Mouse (Mus musculus): Measurements from ENCODE around the gene Pop7. TPM values are rescaled to one million over a fixed set of nuclear protein-coding genes. Genes with fewer than 3 reads are reported as not detected.

Gene Pop7
- polyA plus RNA-seq, 1 experiment from 2014 or later: 74.7 TPM

- H3K4me3 ChIP-seq (replicated peaks; ENCODE audit: low read length): peak overlapping the region; percentile 10; the same call in 1 of the 2 replicates
- H3K9me3 ChIP-seq (ENCODE audit: control insufficient read depth, low read length): no peaks in the 10 kb centered on the region
- H3K4me2 ChIP-seq (ENCODE audit: low read length): peak overlapping the region; percentile 43
- H3K27me3 ChIP-seq (replicated peaks; ENCODE audit: control insufficient read depth, insufficient read depth, low read length): peaks cover 11% of the 10 kb centered on the region
- peaks cover 9% of the 10 kb centered on the region for H3K4me1 ChIP-seq (replicated peaks; ENCODE audit: control insufficient read depth, insufficient read depth, low read length)
- H3K36me3 ChIP-seq (ENCODE audit: control insufficient read depth, insufficient read depth): no peaks in the 10 kb centered on the region
- 6% methylated on average over 30 of the region's 30 CpGs for WGBS
- no peak overlapping the region; the same call in 1 of the 2 replicates for H3K9ac ChIP-seq (replicated peaks; ENCODE audit: low read depth, low read length)
- H3K27ac ChIP-seq (ENCODE audit: low read length): no peak overlapping the region
- ATAC-seq: no peak
Measured at GRCm38 (mm10) chr5:137485071-137485850, 17.1 kb downstream of the Pop7 start.

- ATAC-seq: no peak
- Histone ChIP-seq H3K9me3 (ENCODE audit: control insufficient read depth, low read length) (no peaks in the 10 kb centered on the region), H3K27me3 (replicated peaks; ENCODE audit: control insufficient read depth, insufficient read depth, low read length) (peaks cover 11% of the 10 kb centered on the region), H3K4me3 (replicated peaks; ENCODE audit: low read length) (no peak overlapping the region), H3K36me3 (ENCODE audit: control insufficient read depth, insufficient read depth) (no peaks in the 10 kb centered on the region), H3K4me1 (replicated peaks; ENCODE audit: control insufficient read depth, insufficient read depth, low read length) (peaks cover 9% of the 10 kb centered on the region), H3K27ac (ENCODE audit: low read length) (no peak overlapping the region), H3K4me2 (ENCODE audit: low read length) (no peak overlapping the region), H3K9ac (replicated peaks; ENCODE audit: low read depth, low read length) (no peak overlapping the region)
- 13% methylated on average over 8 of the region's 8 CpGs for WGBS
Measured at GRCm38 (mm10) chr5:137481897-137482296, 20.4 kb downstream of the Pop7 start.

- no peak overlapping the region for H3K27ac ChIP-seq (ENCODE audit: low read length)
- no peak overlapping the region for H3K4me2 ChIP-seq (ENCODE audit: low read length)
- H3K9me3 ChIP-seq (ENCODE audit: control insufficient read depth, low read length): no peaks in the 10 kb centered on the region
- H3K4me3 ChIP-seq (replicated peaks; ENCODE audit: low read length): no peak overlapping the region
- H3K9ac ChIP-seq (replicated peaks; ENCODE audit: low read depth, low read length): no peak overlapping the region
- H3K36me3 ChIP-seq (ENCODE audit: control insufficient read depth, insufficient read depth): no peaks in the 10 kb centered on the region
- ATAC-seq: no peak
- H3K27me3 ChIP-seq (replicated peaks; ENCODE audit: control insufficient read depth, insufficient read depth, low read length): peaks cover 11% of the 10 kb centered on the region
- H3K4me1 ChIP-seq (replicated peaks; ENCODE audit: control insufficient read depth, insufficient read depth, low read length): peaks cover 9% of the 10 kb centered on the region
Measured at GRCm38 (mm10) chr5:137481138-137481537, 21.2 kb downstream of the Pop7 start.

- H3K4me3 ChIP-seq (replicated peaks; ENCODE audit: low read length): no peak within 1 kb of the TSS
- no peak for ATAC-seq
- H3K4me1 ChIP-seq (replicated peaks; ENCODE audit: control insufficient read depth, insufficient read depth, low read length): peaks cover 2% of the 10 kb centered on the region; the same call in 1 of the 2 replicates
- H3K27me3 ChIP-seq (replicated peaks; ENCODE audit: control insufficient read depth, insufficient read depth, low read length): no peaks in the 10 kb centered on the region
- no peaks in the 10 kb centered on the region for H3K9me3 ChIP-seq (ENCODE audit: control insufficient read depth, low read length)
- H3K36me3 ChIP-seq (ENCODE audit: control insufficient read depth, insufficient read depth): no peaks in the 10 kb centered on the region
- no peak within 1 kb of the TSS for H3K4me2 ChIP-seq (ENCODE audit: low read length)
- 85% methylated on average over 5 of the region's 5 CpGs for WGBS
- no peak within 1 kb of the TSS for H3K27ac ChIP-seq (ENCODE audit: low read length)
- H3K9ac ChIP-seq (replicated peaks; ENCODE audit: low read depth, low read length): no peak within 1 kb of the TSS
Measured at GRCm38 (mm10) chr5:137476964-137477363, 25.4 kb downstream of the Pop7 start, which contains the start of gene Zan. Zan (minus strand) TSS chr5:137477064.

GRCm38 (mm10) chr5:137474351-137474750 lies 28.0 kb downstream of the Pop7 start:
- Histone ChIP-seq H3K27me3 (replicated peaks; ENCODE audit: control insufficient read depth, insufficient read depth, low read length) (no peaks in the 10 kb centered on the region), H3K4me3 (replicated peaks; ENCODE audit: low read length) (no peak overlapping the region), H3K9ac (replicated peaks; ENCODE audit: low read depth, low read length) (no peak overlapping the region), H3K36me3 (ENCODE audit: control insufficient read depth, insufficient read depth) (no peaks in the 10 kb centered on the region), H3K4me1 (replicated peaks; ENCODE audit: control insufficient read depth, insufficient read depth, low read length) (no peaks in the 10 kb centered on the region), H3K4me2 (ENCODE audit: low read length) (no peak overlapping the region), H3K9me3 (ENCODE audit: control insufficient read depth, low read length) (no peaks in the 10 kb centered on the region), H3K27ac (ENCODE audit: low read length) (no peak overlapping the region)
- ATAC-seq: no peak
- WGBS: 29% methylated on average over 2 of the region's 2 CpGs

- ATAC-seq: no peak
- 61% methylated on average over 5 of the region's 5 CpGs for WGBS
- Histone ChIP-seq H3K4me1 (replicated peaks; ENCODE audit: control insufficient read depth, insufficient read depth, low read length) (no peaks in the 10 kb centered on the region), H3K36me3 (ENCODE audit: control insufficient read depth, insufficient read depth) (no peaks in the 10 kb centered on the region), H3K9ac (replicated peaks; ENCODE audit: low read depth, low read length) (no peak overlapping the region), H3K4me2 (ENCODE audit: low read length) (no peak overlapping the region), H3K4me3 (replicated peaks; ENCODE audit: low read length) (no peak overlapping the region), H3K27ac (ENCODE audit: low read length) (no peak overlapping the region), H3K9me3 (ENCODE audit: control insufficient read depth, low read length) (no peaks in the 10 kb centered on the region), H3K27me3 (replicated peaks; ENCODE audit: control insufficient read depth, insufficient read depth, low read length) (no peaks in the 10 kb centered on the region)
Measured at GRCm38 (mm10) chr5:137472252-137472904, 29.9 kb downstream of the Pop7 start.

- Histone ChIP-seq H3K4me3 (replicated peaks; ENCODE audit: low read length) (no peak overlapping the region), H3K4me1 (replicated peaks; ENCODE audit: control insufficient read depth, insufficient read depth, low read length) (no peaks in the 10 kb centered on the region), H3K27ac (ENCODE audit: low read length) (no peak overlapping the region), H3K9me3 (ENCODE audit: control insufficient read depth, low read length) (no peaks in the 10 kb centered on the region), H3K9ac (replicated peaks; ENCODE audit: low read depth, low read length) (no peak overlapping the region), H3K36me3 (ENCODE audit: control insufficient read depth, insufficient read depth) (no peaks in the 10 kb centered on the region), H3K27me3 (replicated peaks; ENCODE audit: control insufficient read depth, insufficient read depth, low read length) (no peaks in the 10 kb centered on the region), H3K4me2 (ENCODE audit: low read length) (no peak overlapping the region)
- WGBS: 93% methylated on average over 6 of the region's 6 CpGs
- no peak for ATAC-seq
Measured at GRCm38 (mm10) chr5:137466946-137467345, 35.4 kb downstream of the Pop7 start.

- Histone ChIP-seq H3K4me2 (ENCODE audit: low read length) (no peak overlapping the region), H3K27me3 (replicated peaks; ENCODE audit: control insufficient read depth, insufficient read depth, low read length) (no peaks in the 10 kb centered on the region), H3K9ac (replicated peaks; ENCODE audit: low read depth, low read length) (no peak overlapping the region), H3K9me3 (ENCODE audit: control insufficient read depth, low read length) (no peaks in the 10 kb centered on the region), H3K4me3 (replicated peaks; ENCODE audit: low read length) (no peak overlapping the region), H3K4me1 (replicated peaks; ENCODE audit: control insufficient read depth, insufficient read depth, low read length) (no peaks in the 10 kb centered on the region), H3K27ac (ENCODE audit: low read length) (no peak overlapping the region), H3K36me3 (ENCODE audit: control insufficient read depth, insufficient read depth) (no peaks in the 10 kb centered on the region)
- no peak for ATAC-seq
- WGBS: 47% methylated on average over 3 of the region's 3 CpGs
Measured at GRCm38 (mm10) chr5:137465049-137465448, 37.3 kb downstream of the Pop7 start.

- WGBS: 78% methylated on average over 7 of the region's 7 CpGs
- Histone ChIP-seq H3K9ac (replicated peaks; ENCODE audit: low read depth, low read length) (no peak overlapping the region), H3K4me1 (replicated peaks; ENCODE audit: control insufficient read depth, insufficient read depth, low read length) (no peaks in the 10 kb centered on the region), H3K27ac (ENCODE audit: low read length) (no peak overlapping the region), H3K9me3 (ENCODE audit: control insufficient read depth, low read length) (no peaks in the 10 kb centered on the region), H3K36me3 (ENCODE audit: control insufficient read depth, insufficient read depth) (no peaks in the 10 kb centered on the region), H3K4me3 (replicated peaks; ENCODE audit: low read length) (no peak overlapping the region), H3K4me2 (ENCODE audit: low read length) (no peak overlapping the region), H3K27me3 (replicated peaks; ENCODE audit: control insufficient read depth, insufficient read depth, low read length) (no peaks in the 10 kb centered on the region)
- ATAC-seq: no peak
Measured at GRCm38 (mm10) chr5:137455866-137456591, 46.3 kb downstream of the Pop7 start.
